Mouse (Mus musculus) cerebellum, adult 9-10 months (tissue): ENCODE measurements around the gene Phxr2.

ENCODE experiments used
- DNase-seq: peaks from one replicate; pipeline ENCODE4 v3.0.0; 2022

Phxr2 gene

GRCm38 (mm10) chr10:99086029-99086428 is 40.1 kb downstream of the Phxr2 start:
- DNase-seq, result no peak

- DNase-seq, result no peak
Measured at GRCm38 (mm10) chr10:99085240-99085587, 40.9 kb downstream of the Phxr2 start.

- peak; percentile 88 for DNase-seq
Measured at GRCm38 (mm10) chr10:99084397-99085239, 41.5 kb downstream of the Phxr2 start.

GRCm38 (mm10) chr10:99083431-99084003 is 42.6 kb downstream of the Phxr2 start:
- DNase-seq, result no peak

GRCm38 (mm10) chr10:99081569-99081990 is 44.5 kb downstream of the Phxr2 start:
- DNase-seq, result no peak

- DNase-seq, result no peak
Measured at GRCm38 (mm10) chr10:99078621-99079020, 47.5 kb downstream of the Phxr2 start.

- no peak for DNase-seq
Measured at GRCm38 (mm10) chr10:99076113-99076895, 49.8 kb downstream of the Phxr2 start.
